Mouse (Mus musculus) heart, postnatal 0 days (tissue): ENCODE data around the gene Ccdc84.
A peak's percentile ranks its signal among the peaks of the same experiment; 100 is the strongest.

Experiments used
- CTCF ChIP-seq: IDR thresholded peaks from 2 replicates; pipeline ENCODE4 v1.5.1; 2016; ENCODE audit warnings: antibody characterized with exemption, control low read depth, low read depth
- EP300 ChIP-seq: IDR thresholded peaks from 2 replicates; pipeline ENCODE4 v1.6.1; 2016; ENCODE audit warnings: antibody characterized with exemption, low read depth

DNA sequence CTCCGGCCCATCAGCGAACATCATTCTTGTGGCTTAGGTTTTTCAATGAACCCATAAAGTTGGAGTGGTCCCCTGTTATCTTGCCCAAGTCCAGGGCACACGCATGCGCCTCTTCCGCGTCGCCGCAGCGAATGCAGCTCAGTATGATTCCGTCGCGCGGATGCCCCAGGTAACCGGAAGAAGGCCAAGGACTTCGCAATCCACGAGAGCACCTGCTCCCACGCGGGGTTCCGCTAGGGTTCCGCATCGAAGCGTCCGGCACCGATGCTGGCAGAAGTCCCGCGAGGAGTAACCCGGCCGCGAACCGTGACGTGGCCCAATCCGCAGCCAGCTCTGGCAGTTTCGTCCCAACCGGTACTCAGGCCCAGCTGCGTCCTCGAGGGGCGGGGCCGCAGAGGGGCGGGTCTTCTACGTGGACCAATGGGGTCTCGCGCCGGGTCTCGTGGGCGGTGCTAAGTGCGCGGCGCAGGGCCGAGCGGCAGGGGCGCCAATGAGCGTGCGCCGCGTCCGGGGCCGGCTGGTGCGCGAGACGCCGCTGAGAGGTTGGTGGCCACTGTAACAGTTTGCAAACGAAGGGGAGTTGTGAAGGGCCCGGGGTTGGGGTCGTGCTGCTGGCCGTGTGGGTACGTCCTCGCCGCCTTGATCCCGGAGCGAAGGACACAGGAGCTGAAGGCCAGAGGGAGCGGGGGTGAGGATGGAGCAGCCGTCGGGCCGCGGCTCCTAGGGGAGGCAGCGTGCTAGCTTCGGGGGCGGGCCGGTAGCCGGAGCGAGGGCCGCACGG is 39.1 kb downstream of the Ccdc84 start, which contains the start of gene Hyou1:
- TF ChIP-seq CTCF: peak; percentile 37
- TF ChIP-seq EP300: peak; percentile 15; the same call in 1 of the 2 replicates
